Mouse (Mus musculus) MEL (cell line): ENCODE measurements around the gene Vps13d. TPM values are rescaled to one million over a fixed set of nuclear protein-coding genes. Genes with fewer than 3 reads are reported as not detected.

ENCODE experiments used
- DNase-seq: peaks from one replicate; pipeline ENCODE4 v3.0.0; 2011; ENCODE audit warnings: low read depth, low spot score
- H3K27ac ChIP-seq: 2 replicates; pipeline ENCODE4 v1.5.1; 2012; ENCODE audit warnings: low read depth, mild to moderate bottlenecking, control low read depth, low read length, moderate library complexity; ENCODE audit not compliant: control insufficient read depth
- H3K27me3 ChIP-seq, 2 experiments: fragments of 150-350 bp in 1 of 2; sonication (generic) in 1 of 2; 2 replicates each; pipeline ENCODE4 v1.6.1; 2012; ENCODE audit warnings: low read length in 2 of 2, mild to moderate bottlenecking in 2 of 2, improper control_type of control experiment in 1 of 2, moderate library complexity in 1 of 2; ENCODE audit not compliant: insufficient read depth in 2 of 2, control insufficient read depth in 1 of 2
- H3K36me3 ChIP-seq, 2 experiments: 2 replicates each; pipeline ENCODE4 v1.6.1; 2012 to 2014; ENCODE audit warnings: low read length in 2 of 2, improper control_type of control experiment in 1 of 2, inconsistent platforms in 1 of 2, mild to moderate bottlenecking in 1 of 2; ENCODE audit not compliant: insufficient read depth in 2 of 2, control insufficient read depth in 1 of 2
- H3K4me1 ChIP-seq, 2 experiments: fragments of 150-350 bp in 1 of 2; sonication (generic) in 1 of 2; 2 replicates each; pipeline ENCODE4 v1.6.1; 2012; ENCODE audit warnings: low read length in 2 of 2, improper control_type of control experiment in 1 of 2, mild to moderate bottlenecking in 1 of 2; ENCODE audit not compliant: insufficient read depth in 2 of 2, control insufficient read depth in 1 of 2
- H3K4me3 ChIP-seq, 2 experiments: fragments of 150-350 bp in 1 of 2; sonication (generic) in 1 of 2; 2 replicates each; pipeline ENCODE4 v1.5.1; 2012; ENCODE audit warnings: low read depth in 2 of 2, low read length in 2 of 2, mild to moderate bottlenecking in 2 of 2, moderate library complexity in 2 of 2, control low read depth in 1 of 2, improper control_type of control experiment in 1 of 2; ENCODE audit not compliant: control insufficient read depth in 1 of 2, insufficient read depth in 1 of 2
- H3K79me2 ChIP-seq: 2 replicates; pipeline ENCODE4 v1.6.1; 2012; ENCODE audit warnings: mild to moderate bottlenecking, low read length, moderate library complexity; ENCODE audit not compliant: control insufficient read depth, poor library complexity, insufficient read depth
- H3K9ac ChIP-seq: 2 replicates; pipeline ENCODE4 v1.6.1; 2012; ENCODE audit warnings: low read depth, mild to moderate bottlenecking, control low read depth, low read length, moderate library complexity; ENCODE audit not compliant: control insufficient read depth, poor library complexity, severe bottlenecking
- H3K9me3 ChIP-seq: fragments of 150-350 bp; sonication (generic); replicated peaks from 2 replicates; pipeline ENCODE4 v1.6.1; 2012; ENCODE audit warnings: mild to moderate bottlenecking, low read length, improper control_type of control experiment, moderate library complexity; ENCODE audit not compliant: insufficient read depth
- BHLHE40 ChIP-seq: IDR thresholded peaks from 2 replicates; pipeline ENCODE4 v1.6.1; 2012; ENCODE audit warnings: low read depth, mild to moderate bottlenecking, inconsistent platforms, low read length, improper control_type of control experiment, borderline replicate concordance
- CHD1 ChIP-seq: IDR thresholded peaks from 2 replicates; pipeline ENCODE4 v1.6.1; 2012; ENCODE audit warnings: low read depth, mild to moderate bottlenecking, inconsistent platforms, low read length, improper control_type of control experiment
- CHD2 ChIP-seq: IDR thresholded peaks from 2 replicates; pipeline ENCODE4 v1.6.1; 2011; ENCODE audit warnings: low read length, improper control_type of control experiment
- CTCF ChIP-seq, 3 experiments: IDR thresholded peaks in 2 of 3; conservative IDR thresholded peaks in 1 of 3; 2 replicates each; pipeline ENCODE4 v1.5.1; 2011 to 2012; ENCODE audit warnings: low read length in 3 of 3, low read depth in 2 of 3, mild to moderate bottlenecking in 2 of 3, improper control_type of control experiment in 1 of 3, inconsistent platforms in 1 of 3, mixed read lengths in 1 of 3, moderate library complexity in 1 of 3; ENCODE audit not compliant: control insufficient read depth in 1 of 3, insufficient read depth in 1 of 3, poor library complexity in 1 of 3, severe bottlenecking in 1 of 3
- ETS1 ChIP-seq: IDR thresholded peaks from 2 replicates; pipeline ENCODE4 v1.6.1; 2012; ENCODE audit warnings: low read depth, mild to moderate bottlenecking, inconsistent platforms, low read length, improper control_type of control experiment, moderate library complexity
- JUND ChIP-seq: IDR thresholded peaks from 2 replicates; pipeline ENCODE4 v1.6.1; 2011; ENCODE audit warnings: low read depth, mild to moderate bottlenecking, improper control_type of control experiment, low read length
- KAT2A ChIP-seq: conservative IDR thresholded peaks from 2 replicates; pipeline ENCODE4 v1.6.1; 2012; ENCODE audit warnings: low read depth, low read length, improper control_type of control experiment, inconsistent platforms
- MAX ChIP-seq: IDR thresholded peaks from 2 replicates; pipeline ENCODE4 v1.6.1; 2011; ENCODE audit warnings: low read length, improper control_type of control experiment
- MXI1 ChIP-seq: IDR thresholded peaks from 2 replicates; pipeline ENCODE4 v1.6.1; 2011; ENCODE audit warnings: mild to moderate bottlenecking, low read depth, low read length, improper control_type of control experiment
- MYB ChIP-seq: IDR thresholded peaks from 2 replicates; pipeline ENCODE4 v1.6.1; 2011; ENCODE audit warnings: mild to moderate bottlenecking, low read depth, low read length, improper control_type of control experiment
- MYC ChIP-seq: IDR thresholded peaks from 2 replicates; pipeline ENCODE4 v1.6.1; 2011; ENCODE audit warnings: low read depth, mild to moderate bottlenecking, low read length, improper control_type of control experiment, moderate library complexity
- NRF1 ChIP-seq: IDR thresholded peaks from 2 replicates; pipeline ENCODE4 v1.6.1; 2014; ENCODE audit warnings: low read depth, mild to moderate bottlenecking, inconsistent platforms, low read length, improper control_type of control experiment, moderate library complexity; ENCODE audit not compliant: poor library complexity, insufficient read depth, severe bottlenecking
- POLR2A ChIP-seq, 2 experiments: IDR thresholded peaks; 2 replicates each; pipeline ENCODE4 v1.6.1; 2011 to 2012; ENCODE audit warnings: low read length in 2 of 2, mild to moderate bottlenecking in 2 of 2, control low read depth in 1 of 2, improper control_type of control experiment in 1 of 2, low read depth in 1 of 2, moderate library complexity in 1 of 2; ENCODE audit not compliant: control insufficient read depth in 1 of 2, insufficient read depth in 1 of 2, poor library complexity in 1 of 2
- RAD21 ChIP-seq: IDR thresholded peaks from 2 replicates; pipeline ENCODE4 v1.6.1; 2011; ENCODE audit warnings: mild to moderate bottlenecking, low read depth, low read length, improper control_type of control experiment
- SIN3A ChIP-seq: IDR thresholded peaks from 2 replicates; pipeline ENCODE4 v1.6.1; 2012; ENCODE audit warnings: low read length, improper control_type of control experiment, inconsistent platforms
- SMC3 ChIP-seq: IDR thresholded peaks from 2 replicates; pipeline ENCODE4 v1.6.1; 2011; ENCODE audit warnings: low read depth, low read length, improper control_type of control experiment
- TBP ChIP-seq: IDR thresholded peaks from 2 replicates; pipeline ENCODE4 v1.8.0; 2011; ENCODE audit warnings: low read depth, low read length, improper control_type of control experiment
- UBTF ChIP-seq: IDR thresholded peaks from 2 replicates; pipeline ENCODE4 v1.6.1; 2012; ENCODE audit warnings: low read depth, mild to moderate bottlenecking, inconsistent platforms, low read length, improper control_type of control experiment, moderate library complexity, borderline replicate concordance; ENCODE audit not compliant: insufficient read depth
- ZC3H11A ChIP-seq: IDR thresholded peaks from 2 replicates; pipeline ENCODE4 v1.6.1; 2012; ENCODE audit warnings: low read depth, mild to moderate bottlenecking, inconsistent platforms, low read length, improper control_type of control experiment
- ZKSCAN1 ChIP-seq: IDR thresholded peaks from 2 replicates; pipeline ENCODE4 v1.6.1; 2012; ENCODE audit warnings: low read depth, mild to moderate bottlenecking, inconsistent platforms, low read length, improper control_type of control experiment, moderate library complexity
- polyA plus RNA-seq, 2 experiments: library from polyadenylated mRNA; stranded (reverse) in 1 of 2; unstranded in 1 of 2; fragments of >175 nt in 1 of 2; fragments of >200 nt in 1 of 2; gene quantifications; 2 replicates each; pipeline versions ENCODE4 v1.2.1 to v1.2.4; 2012; ENCODE audit warnings: low replicate concordance in 2 of 2, low read depth in 1 of 2; ENCODE audit not compliant: insufficient read length in 2 of 2, insufficient read depth in 1 of 2, missing spikeins in 1 of 2
- total RNA-seq: library from RNA; depleted of rRNA; stranded (reverse); fragments of 300-350 nt; gene quantifications from 2 replicates; pipeline ENCODE4 v1.2.3, GENCODE M21; 2012

Gene Vps13d
- total and polyA plus RNA-seq, 3 experiments, result 8.9 to 14.5 (median 13.2) TPM

GRCm38 (mm10) chr4:145013760-145014631, 180.8 kb downstream of the Vps13d start:
- Histone ChIP-seq H3K27me3 (no peaks in the 10 kb centered on the region), H3K9me3 (no peaks in the 10 kb centered on the region), H3K4me1 (peaks cover 0 to 2% of the 10 kb centered on the region in 2 experiments; a peak in 2 of 4 replicates), H3K79me2 (no peaks in the 10 kb centered on the region), H3K9ac (no peak overlapping the region), H3K36me3 (peaks cover 0 to 7% of the 10 kb centered on the region in 2 experiments; a peak in 2 of 4 replicates), H3K4me3 (no peak overlapping the region), H3K27ac (no peak overlapping the region)
- no peak for DNase-seq
- TF ChIP-seq CTCF (IDR thresholded peaks at IDR 0.05 in 2 of 3, conservative IDR thresholded peaks at IDR 0.05 in 1 of 3; ENCODE audit: control insufficient read depth in 1 of 3, insufficient read depth in 1 of 3, low read depth in 2 of 3, low read length in 3 of 3, poor library complexity in 1 of 3, severe bottlenecking in 1 of 3), result no peak

DNA sequence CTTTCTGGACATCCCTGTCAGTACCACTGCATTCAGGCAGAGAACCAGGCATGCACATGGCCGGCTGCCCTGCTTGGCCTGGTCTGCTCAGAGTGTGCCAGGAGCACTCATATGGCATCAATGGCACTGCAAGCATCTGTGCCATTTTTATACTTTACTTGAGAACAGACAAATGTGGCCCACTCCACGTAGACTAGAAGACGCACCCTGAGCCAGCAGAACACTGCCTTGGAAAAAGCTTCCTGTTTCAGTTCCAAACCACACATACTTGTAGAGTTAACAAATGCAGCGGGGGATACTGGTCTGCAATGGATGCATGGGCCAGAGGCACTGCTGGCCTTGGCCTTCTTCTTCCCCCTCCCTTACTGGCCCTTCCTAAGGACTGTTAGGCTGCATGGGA, 181.6 kb downstream of the Vps13d start:
- Histone ChIP-seq H3K27me3 (no peaks in the 10 kb centered on the region), H3K9ac (no peak overlapping the region), H3K27ac (no peak overlapping the region), H3K79me2 (no peaks in the 10 kb centered on the region), H3K36me3 (peaks cover 0 to 7% of the 10 kb centered on the region in 2 experiments; a peak in 1 of 4 replicates), H3K9me3 (no peaks in the 10 kb centered on the region), H3K4me1 (no peaks in the 10 kb centered on the region; a peak in 1 of 4 replicates), H3K4me3 (no peak overlapping the region)
- no peak for DNase-seq
- no peak for TF ChIP-seq UBTF
- TF ChIP-seq NRF1, result no peak
- no peak for TF ChIP-seq ZC3H11A
- TF ChIP-seq CHD2, result no peak
- no peak for TF ChIP-seq ETS1
- TF ChIP-seq CHD1, result no peak
- no peak for TF ChIP-seq KAT2A
- no peak for TF ChIP-seq POLR2A (IDR thresholded peaks at IDR 0.05; ENCODE audit: control insufficient read depth in 1 of 2, insufficient read depth in 1 of 2, low read depth in 1 of 2, low read length in 2 of 2, poor library complexity in 1 of 2)
- no peak for TF ChIP-seq RAD21
- TF ChIP-seq MYB, result no peak
- TF ChIP-seq MYC, result no peak
- no peak for TF ChIP-seq JUND
- no peak for TF ChIP-seq SMC3
- TF ChIP-seq MXI1, result no peak
- TF ChIP-seq ZKSCAN1, result no peak
- TF ChIP-seq BHLHE40, result no peak
- TF ChIP-seq MAX, result no peak
- TF ChIP-seq SIN3A, result no peak
- no peak for TF ChIP-seq TBP
